8 mouse cellular contexts compared by ENCODE assay signal in the genomic region with DNA sequence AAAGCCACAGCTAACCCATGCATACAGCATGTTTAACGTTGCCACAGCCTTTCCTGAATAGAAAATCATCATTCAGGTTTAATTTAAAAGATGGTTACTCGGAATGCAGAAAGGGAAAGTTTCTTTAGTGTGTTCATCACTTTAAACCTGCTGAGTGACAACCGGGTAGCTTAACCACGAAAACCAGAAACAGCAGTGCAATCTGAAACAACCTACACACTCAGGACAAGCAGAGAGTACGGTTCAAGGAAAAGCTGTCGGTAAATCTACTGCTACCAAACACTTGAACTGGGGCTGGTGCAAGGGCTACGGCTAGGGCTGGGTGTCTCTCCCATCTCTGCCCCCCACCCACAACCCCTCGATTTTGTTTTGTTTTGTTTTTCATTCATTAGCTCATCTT. TPM values are rescaled to one million over a fixed set of nuclear protein-coding genes. Genes with fewer than 3 reads are reported as not detected.
A peak's percentile ranks its signal among the peaks of the same experiment; 100 is the strongest.
DNase-seq lines count a peak whose midpoint lies in the region; ATAC-seq and TF ChIP-seq lines count a peak whose summit lies in the region.

No protein-coding gene starts in this region.

- H3K9ac ChIP-seq in heart, adult 2 months (ENCODE audit: low read depth, low read length) = peak overlapping the region; percentile 91
- no peak overlapping the region for H3K9ac ChIP-seq in liver, embryonic 14.5 days (replicated peaks)

- ATAC-seq in liver, embryonic 14.5 days (ENCODE audit: insufficient read depth) = no peak

- H3K4me1 ChIP-seq in heart, adult 2 months (ENCODE audit: control insufficient read depth, insufficient read depth, low read length) = peaks cover 11% of the 10 kb centered on the region
- H3K4me1 ChIP-seq in forebrain, embryonic 10.5 days = peaks cover 45% of the 10 kb centered on the region
- H3K4me1 ChIP-seq in liver, embryonic 14.5 days (replicated peaks; ENCODE audit: control insufficient read depth in 2 of 2, insufficient read depth in 2 of 2, low read length in 1 of 2) = peaks cover 0 to 3% of the 10 kb centered on the region in 2 experiments; a peak in 2 of 4 replicates

- peaks cover 34% of the 10 kb centered on the region for H3K36me3 ChIP-seq in heart, adult 2 months (ENCODE audit: control insufficient read depth, insufficient read depth, low read length)
- peaks cover 18% of the 10 kb centered on the region for H3K36me3 ChIP-seq in forebrain, embryonic 10.5 days (replicated peaks)
- no peaks in the 10 kb centered on the region for H3K36me3 ChIP-seq in liver, embryonic 14.5 days (replicated peaks; ENCODE audit: control insufficient read depth, insufficient read depth, low read depth)

- intact Hi-C loops in heart, adult 2 months (cut with DNase I) = loop anchor here (5.0 kb wide), 1 partner anchor 64 kb away; no protein-coding TSS in a partner anchor
- intact Hi-C loops in heart, postnatal 25 days (cut with DNase I) = loop anchor here (5.0 kb wide), 1 partner anchor 109 kb away; no protein-coding TSS in a partner anchor
- intact Hi-C loops in gastrocnemius, postnatal 14 days (cut with DNase I; ENCODE audit: low total_unique reads) = no loop called here

- H3K9me3 ChIP-seq in forebrain, embryonic 10.5 days = no peaks in the 10 kb centered on the region
- no peaks in the 10 kb centered on the region for H3K9me3 ChIP-seq in liver, embryonic 14.5 days (ENCODE audit: control insufficient read depth, low read length)

- no peaks in the 10 kb centered on the region for H3K27me3 ChIP-seq in heart, adult 2 months (ENCODE audit: control insufficient read depth, insufficient read depth, low read length)
- H3K27me3 ChIP-seq in forebrain, embryonic 10.5 days (ENCODE audit: poor library complexity, severe bottlenecking) = no peaks in the 10 kb centered on the region
- no peaks in the 10 kb centered on the region for H3K27me3 ChIP-seq in liver, embryonic 14.5 days (ENCODE audit: control insufficient read depth, insufficient read depth, low read length)

- H3K27ac ChIP-seq in heart, adult 2 months = peak overlapping the region; percentile 92
- H3K27ac ChIP-seq in forebrain, embryonic 10.5 days = peak overlapping the region; percentile 97; the same call in 1 of the 2 replicates
- no peak overlapping the region for H3K27ac ChIP-seq in liver, embryonic 14.5 days

- 8% methylated on average over 8 of the region's 8 CpGs for WGBS in heart, adult 2 months
- 13% methylated on average over 8 of the region's 8 CpGs for WGBS in forebrain, embryonic 10.5 days
- 7% methylated on average over 8 of the region's 8 CpGs for WGBS in liver, embryonic 14.5 days (ENCODE audit: insufficient replicate concordance)

- H3K4me2 ChIP-seq in liver, embryonic 14.5 days (ENCODE audit: low read depth) = peak overlapping the region; percentile 86

- H3K79me2 ChIP-seq in heart, adult 2 months (replicated peaks; ENCODE audit: control insufficient read depth, insufficient read depth, low read length) = peaks cover 6% of the 10 kb centered on the region

- no peak for TF ChIP-seq POLR2A in heart, adult 2 months (IDR thresholded peaks at IDR 0.05; ENCODE audit: insufficient read depth, low read depth, low read length)

- no peak for TF ChIP-seq EP300 in heart, adult 2 months (IDR thresholded peaks at IDR 0.05; ENCODE audit: insufficient read depth, low read depth, low read length)
- TF ChIP-seq EP300 in liver, embryonic 14.5 days (IDR thresholded peaks at IDR 0.05; ENCODE audit: low read depth) = no peak

- H3K4me3 ChIP-seq in heart, adult 2 months = peak overlapping the region; percentile 80
- peak overlapping the region; percentile 96 for H3K4me3 ChIP-seq in forebrain, embryonic 10.5 days
- peak overlapping the region; percentile 17 to 77; a peak in 3 of 4 replicates for H3K4me3 ChIP-seq in liver, embryonic 14.5 days (ENCODE audit: insufficient read depth in 1 of 2, low read depth in 2 of 2, low read length in 2 of 2)

- TF ChIP-seq CTCF in heart, adult 2 months (IDR thresholded peaks at IDR 0.05) = no peak
- no peak for TF ChIP-seq CTCF in liver, embryonic 14.5 days (IDR thresholded peaks at IDR 0.05; ENCODE audit: low read depth)

- DNase-seq in heart, adult 2 months = no peak
- no peak for DNase-seq in heart, postnatal 25 days (ENCODE audit: low spot score)
- DNase-seq in A20 (ENCODE audit: low read depth, low spot score) = peak; percentile 26
- no peak for DNase-seq in forebrain, embryonic 10.5 days (ENCODE audit: extremely low spot score, low spot score)
- no peak for DNase-seq in liver, embryonic 14.5 days (ENCODE audit: low read depth in 3 of 3, low spot score in 3 of 3)
- DNase-seq in gastrocnemius, postnatal 4 days (ENCODE audit: low spot score in 2 of 2) = no peak
- no peak for DNase-seq in ovary, adult 18-20 months (ENCODE audit: low spot score)
- no peak for DNase-seq in gastrocnemius, postnatal 14 days

RNA-seq across cellular contexts. Expression of a gene that starts 1.5 kb away (rescaled TPM):
- 10 to 100 TPM; 22.2 to 23.2 TPM for total RNA-seq in heart, adult 2 months (2021)
- 5.1 and 10.7 TPM in 2 replicates for polyA plus RNA-seq in heart, adult 2 months (2012; rRNA removed)
- total RNA-seq in heart, postnatal 25 days (2021) = 10 to 100 TPM; 21.6 to 34.8 TPM
- polyA plus RNA-seq in forebrain, embryonic 10.5 days (2016; fragmentation: Nextera tagmentation; extraction: Ambion mirVana) = 9.5 and 10.2 TPM in 2 replicates
- polyA plus RNA-seq in liver, embryonic 14.5 days (2012; rRNA removed) = 0.51 and 0.58 TPM in 2 replicates
- polyA plus RNA-seq in liver, embryonic 14.5 days (2014; fragmentation: Nextera tagmentation; extraction: Ambion mirVana) = 1.1 and 1.5 TPM in 2 replicates
- total RNA-seq in gastrocnemius, postnatal 4 days (2021) = 10 to 100 TPM; 15.7 to 20.9 TPM
- 10 to 100 TPM; 13.5 to 14.3 TPM for total RNA-seq in gastrocnemius, postnatal 14 days (2021)

RNA-seq across cellular contexts. Expression of a gene that starts 47.4 kb away (rescaled TPM):
- 1 to 10 TPM; 8.4 to 9.5 TPM for total RNA-seq in heart, adult 2 months (2021)
- polyA plus RNA-seq in heart, adult 2 months (2012; rRNA removed) = 15.2 and 21.8 TPM in 2 replicates
- total RNA-seq in heart, postnatal 25 days (2021) = 10 to 100 TPM in 1 of 2 experiments, 1 to 10 TPM in 1; 8.4 to 10.3 TPM
- 5.5 and 6.7 TPM in 2 replicates for polyA plus RNA-seq in forebrain, embryonic 10.5 days (2016; fragmentation: Nextera tagmentation; extraction: Ambion mirVana)
- polyA plus RNA-seq in liver, embryonic 14.5 days (2012; rRNA removed) = 7.0 and 8.1 TPM in 2 replicates
- polyA plus RNA-seq in liver, embryonic 14.5 days (2014; fragmentation: Nextera tagmentation; extraction: Ambion mirVana) = 6.5 and 6.6 TPM in 2 replicates
- 1 to 10 TPM; 4.3 to 5.6 TPM for total RNA-seq in gastrocnemius, postnatal 4 days (2021)
- total RNA-seq in gastrocnemius, postnatal 14 days (2021) = 1 to 10 TPM; 2.7 to 3.1 TPM
